Mouse (Mus musculus) heart, adult 2 months (tissue): ENCODE data around the gene Galnt2.

Source experiments
- CTCF ChIP-seq: fragments of 200-600 bp; IDR thresholded peaks from 2 replicates; pipeline ENCODE4 v1.8.1; 2022; ENCODE audit warnings: antibody characterized with exemption, mild to moderate bottlenecking, moderate library complexity
- EP300 ChIP-seq: fragments of 200-500 bp; IDR thresholded peaks from 2 replicates; pipeline ENCODE4 v1.6.1; 2011; ENCODE audit warnings: low read depth, low read length, control low read depth; ENCODE audit not compliant: insufficient read depth
- POLR2A ChIP-seq: fragments of 200-500 bp; IDR thresholded peaks from 2 replicates; pipeline ENCODE4 v1.6.1; 2011; ENCODE audit warnings: mild to moderate bottlenecking, low read depth, low read length, control low read depth; ENCODE audit not compliant: insufficient read depth

- TF ChIP-seq CTCF (no peak), EP300 (no peak), POLR2A (no peak)
Observed at GRCm38 (mm10) chr8:124198230-124198629, 33.0 kb upstream of the Galnt2 start.
